Mouse (Mus musculus): ENCODE data around the gene Tram2. TPM values are rescaled to one million over a fixed set of nuclear protein-coding genes. Genes with fewer than 3 reads are reported as not detected.
A peak's percentile ranks its signal among the peaks of the same experiment; 100 is the strongest.

Gene Tram2
- total and polyA plus RNA-seq, 3 experiments, result 2.2 to 5.4 (median 4.0) TPM

GRCm38 (mm10) chr1:20974341-20975135 is 104.5 kb downstream of the Tram2 start:
- no peak for DNase-seq

- no peak for DNase-seq
Measured at GRCm38 (mm10) chr1:20973389-20973788, 105.6 kb downstream of the Tram2 start.

- no peak for DNase-seq
Measured at GRCm38 (mm10) chr1:20969642-20970041, 109.4 kb downstream of the Tram2 start.

- DNase-seq, result no peak
Measured at GRCm38 (mm10) chr1:20954876-20955275, 124.2 kb downstream of the Tram2 start.

DNA sequence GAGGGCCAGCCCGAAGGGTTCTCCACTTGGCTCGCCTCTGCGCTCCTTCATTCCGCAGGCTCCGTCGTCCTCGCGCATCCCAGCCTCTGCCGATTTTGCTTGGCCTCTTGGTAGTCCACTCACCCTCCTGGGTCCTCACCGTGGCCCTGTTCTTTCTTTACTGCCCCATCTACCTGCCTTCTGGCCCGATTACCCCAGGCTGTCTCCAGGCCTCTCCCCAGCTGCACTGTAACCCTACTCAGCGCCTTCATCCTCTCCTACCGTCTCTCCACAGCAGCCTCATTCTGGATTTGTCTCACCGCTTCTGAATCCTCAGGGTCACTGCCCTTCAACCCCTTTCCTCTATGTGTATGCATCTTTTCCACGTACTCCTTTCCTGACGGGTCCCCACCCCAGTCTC is 127.2 kb downstream of the Tram2 start:
- DNase-seq, result no peak

GRCm38 (mm10) chr1:20951300-20951763 is 127.7 kb downstream of the Tram2 start, which contains the start of gene Efhc1:
Gene Efhc1, plus strand, starts transcription at chr1:20951626.
- DNase-seq, result peak; percentile 95

Other genes starting within 250 kb of the Tram2 start
- gene Paqr8, start 188.6 kb downstream of the Tram2 start, total RNA-seq (2021), result 10 to 100 TPM; 39.7 to 51.8 TPM
- 133 and 147 TPM in 2 replicates for gene Paqr8, start 188.6 kb downstream of the Tram2 start, polyA plus RNA-seq (2012; rRNA removed)
- 1 to 10 TPM; 1.7 to 2.1 TPM for gene Efhc1, start 127.6 kb downstream of the Tram2 start, total RNA-seq (2021)
- 0.35 and 0.41 TPM in 2 replicates for gene Efhc1, start 127.6 kb downstream of the Tram2 start, polyA plus RNA-seq (2012; rRNA removed)
- gene Tmem14a, start 139.3 kb upstream of the Tram2 start, total RNA-seq (2021), result 1 to 10 TPM; 4.1 to 5.9 TPM
- 3.1 and 3.8 TPM in 2 replicates for gene Tmem14a, start 139.3 kb upstream of the Tram2 start, polyA plus RNA-seq (2012; rRNA removed)
- 100 to 1,000 TPM in 1 of 2 experiments, 10 to 100 TPM in 1; 15.0 to 138 TPM for gene Gsta3, start 161.4 kb upstream of the Tram2 start, total RNA-seq (2021)
- gene Gsta3, start 161.4 kb upstream of the Tram2 start, polyA plus RNA-seq (2012; rRNA removed), result 3.9 and 4.1 TPM in 2 replicates

Measured in adrenal gland, adult 2 months (tissue).